Mouse (Mus musculus): ENCODE measurements around the gene Psma5.
"Not testable (repeated sequence)": the region's sequence is repeated elsewhere in the genome, so short reads cannot be mapped to it uniquely, and the experiment has no call there.

Psma5 gene

DNA sequence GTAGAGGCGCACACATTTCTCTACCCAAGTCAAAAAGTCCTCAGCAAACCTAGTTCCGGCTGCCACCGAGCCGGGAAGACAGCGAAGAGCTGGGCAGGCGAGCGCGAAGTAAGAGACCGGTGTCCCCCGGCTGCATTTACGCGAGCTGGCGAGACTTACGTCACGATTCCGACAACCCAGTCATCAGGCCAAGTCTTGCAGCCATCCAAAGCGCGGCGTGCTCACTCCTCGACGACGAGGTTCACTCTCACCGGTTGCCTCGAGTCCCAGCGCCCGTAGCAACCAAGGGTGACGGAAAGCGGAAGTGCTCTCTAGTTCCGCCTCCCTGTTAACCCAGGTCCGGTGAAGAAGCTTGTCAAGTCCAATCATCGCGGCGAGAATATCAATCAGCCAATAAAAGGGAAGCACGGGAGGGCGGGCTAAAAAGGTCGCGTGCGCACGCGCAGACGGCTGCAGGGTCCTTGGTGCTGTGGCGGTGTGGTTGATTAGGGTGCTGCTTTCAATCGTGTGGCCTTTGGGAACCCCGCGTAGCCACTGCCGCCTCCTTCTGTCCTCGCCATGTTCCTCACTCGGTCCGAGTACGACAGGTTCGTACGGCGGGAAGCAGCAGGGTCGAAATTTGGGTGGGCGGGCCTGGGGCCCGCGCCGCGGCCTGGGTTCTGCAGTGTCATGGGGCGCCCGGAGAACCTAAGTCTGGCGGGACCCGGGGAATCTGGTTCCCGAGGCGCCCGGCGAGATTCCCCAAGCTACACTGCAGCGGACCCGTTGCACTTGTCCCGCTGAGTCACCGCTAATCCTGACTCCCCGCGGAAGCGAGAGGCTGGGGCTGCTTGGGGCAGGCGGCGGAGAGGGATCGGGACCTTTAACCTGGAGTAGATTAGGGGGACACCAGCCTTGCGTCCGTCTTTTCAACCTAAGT is at the start of gene Psma5:
Gene Psma5, plus strand, starts transcription at position 208 of the 919 bp plus-strand sequence.
- DNase-seq (ENCODE audit: low spot score) = peak; percentile 97

DNA sequence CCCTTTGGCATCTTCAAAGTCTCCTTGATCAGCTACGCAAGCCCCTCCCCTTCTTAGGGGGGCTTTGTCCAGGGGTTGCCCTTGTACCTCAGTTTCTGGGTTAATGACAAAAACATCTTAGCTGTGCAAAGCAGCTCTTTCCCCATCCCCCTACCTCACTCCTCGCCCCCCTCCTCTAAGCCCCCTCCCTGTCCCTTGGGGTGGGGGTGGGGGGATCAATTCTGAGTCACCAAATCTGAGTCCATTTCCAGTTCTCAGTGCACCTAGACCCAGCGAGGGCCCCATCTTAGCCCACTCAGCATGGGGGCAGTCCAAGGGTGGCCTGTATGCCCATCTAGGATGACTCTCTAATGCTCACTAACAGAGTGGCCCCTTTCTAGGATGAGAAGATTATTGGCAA is 47.7 kb upstream of the Psma5 start:
- DNase-seq (ENCODE audit: low spot score) = no peak

DNA sequence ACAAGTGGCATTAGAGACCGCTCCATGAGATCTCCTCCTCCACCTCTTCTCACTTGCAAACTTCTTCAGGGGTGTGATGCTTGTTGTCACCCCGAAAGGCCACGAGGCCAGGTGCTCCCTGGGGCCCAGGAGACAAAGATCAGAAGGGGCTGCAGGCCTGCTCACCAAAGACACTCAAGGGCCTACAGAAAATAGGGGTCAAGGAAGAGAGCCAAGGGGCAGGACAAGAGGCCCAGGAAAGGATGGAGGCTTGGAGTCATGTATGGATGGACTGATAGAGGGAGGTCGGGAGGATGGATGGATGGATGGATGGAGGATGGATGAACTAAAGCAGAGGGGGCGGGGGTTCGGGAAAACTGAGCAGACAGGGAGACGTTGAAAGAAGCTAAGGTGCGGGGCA is 47.2 kb upstream of the Psma5 start:
- no peak for DNase-seq (ENCODE audit: low spot score)

DNA sequence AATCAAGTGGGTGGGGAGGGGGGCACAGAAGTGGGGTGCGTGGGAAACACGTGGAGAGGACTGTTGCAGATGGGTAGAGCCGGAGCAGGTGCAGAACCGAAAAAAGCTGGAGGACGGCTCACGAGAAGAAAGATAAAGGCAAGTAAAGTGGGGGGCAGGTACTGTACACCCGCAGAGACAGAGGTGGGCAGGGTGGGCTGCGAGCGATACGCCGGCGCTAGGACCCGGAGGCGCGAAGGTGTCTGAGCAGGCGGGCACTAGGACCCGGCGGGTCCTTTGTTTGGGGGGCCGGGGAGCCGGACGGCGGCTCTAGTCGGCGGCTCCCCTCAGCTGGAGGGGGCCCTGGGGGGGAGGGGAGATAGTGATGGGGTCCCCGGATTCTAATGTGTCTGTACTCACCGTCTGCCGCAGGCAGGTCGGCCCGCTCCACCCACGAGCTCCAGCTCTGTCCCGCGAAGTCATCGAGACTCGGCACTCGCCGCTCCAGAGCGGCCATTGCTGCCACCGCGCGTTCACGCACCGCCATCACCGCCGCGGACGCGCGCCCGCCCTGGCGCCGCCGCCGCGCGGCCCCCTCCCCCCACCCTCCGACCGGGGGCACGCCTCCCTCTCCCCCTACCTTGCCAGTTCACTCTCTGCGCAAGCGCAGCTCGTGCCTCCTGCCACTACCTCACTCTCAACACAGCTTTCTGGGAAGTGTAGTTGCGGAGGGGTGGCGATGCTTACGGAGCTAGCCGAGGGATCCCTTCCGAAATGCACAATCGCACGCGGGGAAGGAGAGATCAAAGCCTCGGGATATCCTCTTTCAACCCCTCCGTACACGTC is 46.6 kb upstream of the Psma5 start:
- DNase-seq (ENCODE audit: low spot score) = peak; percentile 96

DNA sequence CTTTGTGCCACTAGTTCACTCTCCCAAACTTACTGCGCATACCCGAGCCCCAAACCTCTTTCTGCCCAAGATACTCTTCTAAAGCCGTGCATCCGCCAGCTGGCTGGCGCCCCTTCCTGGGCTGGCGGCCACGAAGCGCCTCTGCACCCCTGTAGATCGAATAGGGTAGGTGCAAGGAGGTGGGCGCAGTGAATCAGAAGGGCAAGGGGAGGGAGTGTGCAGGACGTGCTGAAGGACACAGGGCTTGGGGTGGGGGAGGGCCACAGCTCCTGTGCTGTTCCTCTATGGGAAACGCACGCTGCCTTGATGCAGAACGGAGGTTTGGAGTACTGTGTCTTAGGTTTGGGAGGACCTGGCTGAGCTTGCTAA is 46.0 kb upstream of the Psma5 start, which contains the start of gene Atxn7l2:
Gene Atxn7l2, minus strand, starts transcription at position 164 of the 369 bp plus-strand sequence.
- peak; percentile 77 for DNase-seq (ENCODE audit: low spot score)

DNA sequence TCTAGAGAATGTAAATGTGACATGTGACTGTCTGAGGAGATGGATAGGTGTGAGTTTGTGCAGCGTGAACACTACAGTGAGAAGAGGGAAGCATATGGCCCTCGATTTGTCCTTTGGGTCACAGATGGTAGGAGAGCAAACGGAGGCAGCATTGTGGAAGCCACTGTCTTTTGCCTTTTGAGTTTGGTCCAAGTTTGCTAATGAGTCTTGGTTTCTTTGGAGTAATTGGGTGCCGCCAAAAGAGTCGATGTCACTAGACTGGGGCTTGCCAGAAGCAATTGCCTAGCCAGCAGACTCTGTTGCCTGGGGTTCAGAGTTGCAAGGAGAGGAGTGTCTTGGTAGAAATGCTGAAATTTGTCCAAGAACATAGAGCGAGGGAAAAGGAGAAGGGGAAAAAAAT is 44.9 kb upstream of the Psma5 start:
- no peak for DNase-seq (ENCODE audit: low spot score)

DNA sequence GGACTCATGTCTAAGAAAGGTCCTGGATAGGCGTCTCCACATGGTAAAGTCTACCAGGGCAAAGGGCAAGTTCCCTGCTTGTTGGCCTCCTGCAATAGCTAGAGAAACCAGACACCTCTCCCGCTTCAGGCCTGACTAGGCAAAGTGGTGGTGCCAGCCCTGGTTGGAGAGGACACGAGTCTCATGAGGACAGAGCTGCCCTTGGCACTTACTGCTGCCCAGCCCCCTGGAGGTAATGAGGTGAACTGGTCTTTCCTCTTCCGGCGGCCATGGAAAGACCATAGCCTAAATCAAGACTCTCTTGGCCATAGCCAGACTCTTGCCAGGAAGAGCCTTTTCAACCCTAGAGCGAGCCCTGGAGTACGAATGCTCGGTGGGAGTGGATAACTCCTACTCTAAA is 44.3 kb upstream of the Psma5 start:
- no peak for DNase-seq (ENCODE audit: low spot score)

DNA sequence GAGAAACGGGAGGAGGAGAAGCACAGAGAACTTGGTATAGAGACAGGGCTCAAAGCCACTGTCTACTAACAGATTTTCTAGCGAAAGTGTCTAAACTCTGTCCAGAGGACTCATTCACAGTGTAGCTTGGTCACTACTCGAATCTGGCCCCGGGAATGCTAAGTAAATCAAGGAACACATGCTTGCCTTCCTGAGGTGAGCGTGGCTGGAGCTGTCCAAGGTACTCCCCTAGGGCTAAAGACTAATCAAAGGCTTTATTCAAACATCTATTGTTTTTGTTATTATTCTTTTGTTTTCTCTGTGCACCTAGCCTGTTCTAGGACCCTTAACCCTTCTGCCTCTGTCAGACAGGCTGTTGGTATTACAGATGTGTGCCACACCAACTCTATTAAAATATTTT is 42.0 kb upstream of the Psma5 start:
- DNase-seq (ENCODE audit: low spot score) = no peak

DNA sequence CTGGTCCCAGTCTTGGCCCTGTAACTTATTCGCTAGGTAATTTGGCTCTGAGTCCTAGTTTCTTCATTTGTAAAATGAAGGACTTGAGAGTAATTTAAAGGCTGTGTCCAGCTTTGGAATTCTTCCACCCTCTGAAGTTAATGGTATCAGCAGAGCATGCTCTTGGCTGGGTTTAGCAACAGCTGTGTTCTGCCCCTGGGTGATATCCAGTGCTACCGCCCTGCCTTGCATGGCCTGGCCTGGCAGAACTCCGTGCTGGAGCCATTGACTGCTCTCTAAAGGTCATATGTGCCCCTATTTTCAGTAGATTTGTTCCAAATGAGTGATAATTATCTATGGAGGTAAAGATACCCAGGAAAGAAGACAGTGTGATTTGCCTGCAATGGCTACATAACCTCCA is 36.1 kb upstream of the Psma5 start:
- DNase-seq (ENCODE audit: low spot score) = no peak

DNA sequence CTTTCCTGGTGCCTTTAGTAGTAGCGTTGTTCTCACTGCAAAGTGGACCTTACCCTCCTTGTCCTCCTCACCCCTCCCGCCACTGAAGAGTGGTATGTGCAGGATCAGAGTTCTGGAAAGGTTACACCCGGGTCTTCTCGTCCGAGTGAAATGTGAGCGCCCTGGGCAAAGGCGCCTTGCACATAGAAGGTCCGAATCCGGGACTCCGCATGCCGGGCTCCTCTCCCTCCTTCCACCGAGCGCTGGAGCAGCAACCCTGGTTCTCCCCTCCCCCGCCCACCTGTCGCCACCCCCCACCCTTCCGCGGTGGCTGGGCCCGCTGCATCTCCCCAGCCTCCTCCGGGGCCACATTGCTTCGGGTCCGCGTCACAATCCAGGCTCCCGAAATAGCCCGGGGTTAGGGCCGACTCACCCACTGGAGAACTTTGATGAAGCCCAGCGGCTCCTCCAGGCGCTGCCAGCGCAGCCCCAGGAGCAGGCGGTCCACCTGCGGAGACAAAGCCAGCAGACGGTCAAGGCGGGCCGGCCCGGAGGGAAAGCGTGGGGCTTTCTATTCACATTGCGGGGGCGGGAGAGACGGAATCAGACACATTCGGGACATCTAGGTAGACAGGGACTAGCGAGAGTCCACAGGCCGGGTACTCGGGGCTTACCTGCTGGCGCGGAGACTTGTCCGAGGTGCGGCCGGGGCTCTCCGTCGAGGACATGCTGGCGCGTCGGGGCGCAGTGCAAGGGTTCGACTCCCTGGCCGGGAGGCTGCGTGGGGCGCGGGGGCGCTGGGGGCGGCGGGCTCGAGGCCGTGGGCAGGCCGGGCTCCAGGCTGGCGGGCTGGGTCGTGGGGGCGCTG is 30.8 kb upstream of the Psma5 start:
- no peak for DNase-seq (ENCODE audit: low spot score)

DNA sequence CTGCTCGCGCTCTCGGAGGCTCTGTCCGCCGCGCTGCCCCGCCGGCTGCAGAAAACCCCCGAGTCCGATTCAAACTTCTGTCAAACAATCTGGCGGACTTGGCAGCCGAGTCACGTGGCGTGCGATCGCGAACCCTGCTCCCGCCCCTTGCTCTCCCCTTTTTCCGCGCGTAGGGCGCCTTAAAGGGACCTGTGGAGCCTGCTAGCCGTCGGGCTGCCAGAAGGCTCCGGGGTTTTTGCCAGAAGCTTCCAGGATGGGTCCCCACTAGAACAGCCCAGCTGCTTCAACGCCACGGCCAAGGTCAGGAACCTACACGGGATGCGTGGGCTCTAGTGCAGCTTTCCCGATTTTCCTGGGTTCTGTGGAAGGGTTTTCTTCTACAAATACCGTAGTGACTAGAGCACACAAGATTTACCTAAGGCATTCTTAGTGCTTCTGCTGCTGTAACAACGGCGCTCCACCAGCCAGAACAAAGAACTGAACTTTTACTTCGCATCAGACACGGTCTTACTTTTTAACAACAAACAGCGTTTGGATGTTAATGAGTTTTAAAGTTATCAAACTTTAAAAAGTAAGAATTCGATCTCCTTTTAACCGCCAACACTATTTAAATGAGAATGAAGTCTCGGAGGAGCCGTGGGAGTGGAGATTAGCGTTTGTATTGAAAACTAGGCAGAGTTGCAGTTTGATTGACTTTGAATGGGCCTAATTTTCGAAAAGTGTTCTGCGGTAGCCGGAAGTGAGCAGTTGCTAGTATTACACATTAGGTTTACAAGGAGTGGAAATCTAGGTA is 30.0 kb upstream of the Psma5 start, which contains the start of gene Sypl2:
Gene Sypl2, minus strand, starts transcription at position 91 of the 793 bp plus-strand sequence.
- DNase-seq (ENCODE audit: low spot score) = no peak

DNA sequence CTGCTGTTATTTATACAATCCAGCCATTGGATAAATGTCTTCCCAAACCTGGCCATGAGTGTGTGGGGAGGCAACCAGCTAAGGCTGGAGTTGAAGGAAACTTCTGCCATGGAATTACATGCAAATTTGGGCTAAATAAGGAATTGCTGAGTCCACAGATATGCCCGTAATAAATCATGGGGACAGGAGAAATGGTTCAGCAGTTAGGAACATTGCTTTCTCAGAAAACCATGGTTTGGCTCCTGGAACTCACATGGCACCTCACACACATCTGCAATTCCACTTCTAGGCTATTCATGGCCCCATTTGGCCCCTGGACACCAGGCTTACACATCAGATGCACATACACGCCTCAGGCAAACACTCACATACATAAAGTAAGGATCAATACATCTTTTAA is 29.2 kb upstream of the Psma5 start:
- DNase-seq (ENCODE audit: low spot score) = no peak

DNA sequence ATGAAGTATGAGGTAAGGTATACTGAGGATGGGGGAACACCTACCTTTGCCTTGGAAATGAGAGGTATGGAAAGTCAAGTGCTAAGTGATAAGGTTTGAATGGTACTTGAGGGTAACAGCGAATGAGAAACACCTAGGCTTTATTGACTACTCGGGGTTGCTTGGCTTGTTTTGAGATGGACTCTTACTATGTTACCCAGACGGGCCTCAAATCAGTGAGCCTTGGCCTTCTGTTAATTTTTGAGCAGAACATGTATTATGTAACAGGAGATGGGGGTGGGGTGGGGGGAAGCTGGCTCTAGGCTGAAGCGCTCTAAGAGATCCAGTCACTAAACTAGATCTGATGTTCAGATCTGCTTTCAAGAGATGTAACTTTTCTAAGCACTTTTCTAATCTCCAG is 25.1 kb upstream of the Psma5 start:
- no peak for DNase-seq (ENCODE audit: low spot score)

DNA sequence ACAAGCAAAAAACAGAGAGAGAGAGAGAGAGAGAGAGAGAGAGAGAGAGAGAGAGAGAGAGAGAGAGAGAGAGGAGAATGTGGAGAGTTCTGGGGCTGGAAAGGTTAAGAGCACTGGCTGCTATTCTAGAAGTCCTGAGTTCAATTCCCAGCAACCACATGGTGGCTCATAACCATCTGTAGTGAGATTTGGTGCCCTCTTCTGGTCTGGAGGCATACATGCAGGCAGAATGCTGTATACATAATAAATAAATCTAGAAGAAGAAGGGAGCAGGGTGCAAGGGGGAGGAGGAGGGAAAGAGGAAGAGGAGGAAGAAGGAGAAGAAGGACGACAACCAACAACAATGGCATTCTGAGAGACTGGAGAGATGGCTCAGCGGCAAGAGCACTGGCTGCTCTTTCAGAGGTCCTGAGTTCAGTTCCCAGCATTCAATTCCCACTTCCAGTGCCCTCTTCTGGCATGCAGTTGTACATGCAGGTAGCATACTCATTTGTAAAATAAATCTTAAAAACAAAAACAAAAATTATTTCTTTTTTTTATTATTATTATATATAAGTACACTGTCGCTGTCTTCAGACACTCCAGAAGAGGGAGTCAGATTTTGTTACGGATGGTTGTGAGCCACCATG is 19.1 kb upstream of the Psma5 start:
- not testable (repeated sequence) for DNase-seq (ENCODE audit: low spot score)

DNA sequence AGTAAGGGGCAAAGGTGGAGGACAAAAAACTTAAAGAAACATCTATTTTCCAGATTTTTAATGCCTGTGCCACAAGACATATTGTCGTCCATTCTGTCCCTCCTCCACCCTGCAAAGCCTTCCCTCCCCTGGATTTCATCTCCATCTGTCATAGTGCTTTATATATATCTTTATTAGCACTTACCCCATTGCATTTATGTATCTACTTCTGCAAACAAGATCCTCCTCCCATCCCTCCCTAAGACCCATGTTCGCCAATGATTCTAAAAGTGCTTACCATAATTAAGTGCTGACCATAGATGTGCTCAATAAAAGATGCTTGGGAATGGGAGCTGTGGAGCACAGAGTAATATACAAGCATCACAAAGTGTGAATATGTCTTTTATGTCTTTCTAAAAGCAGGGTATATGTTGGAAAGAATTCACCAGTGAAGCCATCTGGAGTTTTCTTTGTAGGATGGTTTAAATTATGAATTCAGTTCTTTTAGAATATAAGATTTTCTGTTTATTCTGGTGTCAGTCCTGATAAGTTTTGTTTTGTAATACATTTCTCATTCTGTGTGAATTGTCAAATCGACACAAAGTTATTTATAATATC is 15.4 kb upstream of the Psma5 start:
- no peak for DNase-seq (ENCODE audit: low spot score)

DNA sequence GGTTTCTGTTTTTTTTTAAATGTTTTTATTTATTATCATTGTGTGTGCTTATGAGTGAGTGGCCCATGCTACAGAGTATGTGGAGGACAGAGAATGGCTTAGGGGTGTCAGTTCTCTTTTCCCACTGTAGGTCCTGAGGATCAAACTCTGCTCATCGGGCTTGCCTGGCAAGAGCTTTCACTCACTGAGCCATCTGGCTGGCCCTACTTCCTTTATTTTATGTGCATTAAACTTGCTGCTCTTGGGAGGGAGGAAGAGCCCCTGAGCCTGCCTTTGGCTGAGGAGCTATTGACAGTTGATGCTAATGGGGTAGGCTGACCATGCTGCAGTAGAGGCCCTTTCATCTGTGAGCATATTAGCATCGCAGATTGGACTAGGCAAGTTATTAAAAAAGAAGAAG is 9.9 kb upstream of the Psma5 start:
- no peak for DNase-seq (ENCODE audit: low spot score)

DNA sequence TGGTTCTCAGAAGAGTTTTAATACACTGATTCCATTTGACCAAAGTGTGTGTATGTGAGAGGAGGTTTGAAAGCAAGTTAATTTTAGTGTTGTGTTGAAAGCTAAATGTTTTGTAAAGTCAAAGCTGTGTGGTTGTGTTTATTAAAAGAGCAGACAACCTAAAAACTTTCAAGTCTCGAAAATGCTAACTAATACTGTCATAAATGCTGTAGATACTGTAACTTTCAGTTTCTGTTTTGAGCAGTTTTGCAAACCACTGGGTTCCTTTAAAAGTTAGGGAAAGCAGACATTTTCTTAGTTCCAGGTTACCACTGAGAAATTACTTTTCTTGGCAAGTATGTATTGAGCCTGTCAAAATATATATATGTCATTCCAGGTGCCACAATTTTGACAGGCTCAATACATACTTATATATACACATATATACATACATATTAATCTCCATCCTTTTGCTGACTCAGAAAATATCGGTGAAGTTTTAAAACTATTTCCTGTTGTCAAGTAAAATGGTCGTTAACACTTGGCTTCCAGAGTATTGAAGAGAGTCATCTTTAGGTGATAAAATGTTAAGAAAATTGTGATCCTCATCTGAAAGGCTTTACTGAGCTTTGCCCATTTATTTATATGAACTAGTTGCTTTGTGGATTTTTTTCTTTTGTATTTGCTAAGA is 1.2 kb downstream of the Psma5 start:
- DNase-seq (ENCODE audit: low spot score) = no peak

DNA sequence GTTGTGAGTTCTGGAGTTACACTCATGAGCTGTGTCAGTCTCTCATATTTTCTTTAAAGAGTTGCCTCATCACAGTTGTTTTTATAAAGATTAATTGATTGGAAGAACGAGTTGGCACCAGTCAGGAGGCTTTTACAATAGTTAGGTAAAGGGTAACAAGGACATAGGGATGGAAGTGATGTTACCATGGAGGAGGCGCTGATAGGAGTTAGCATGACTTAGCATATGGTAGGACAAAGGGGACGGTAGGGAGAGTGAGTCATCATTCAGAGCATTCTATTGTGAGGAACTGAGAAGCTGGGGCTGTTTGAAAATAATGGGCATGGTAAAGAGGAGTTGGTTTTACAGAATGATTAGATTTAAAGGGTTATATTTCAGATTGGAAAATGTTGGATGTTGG is 2.6 kb downstream of the Psma5 start:
- no peak for DNase-seq (ENCODE audit: low spot score)

DNA sequence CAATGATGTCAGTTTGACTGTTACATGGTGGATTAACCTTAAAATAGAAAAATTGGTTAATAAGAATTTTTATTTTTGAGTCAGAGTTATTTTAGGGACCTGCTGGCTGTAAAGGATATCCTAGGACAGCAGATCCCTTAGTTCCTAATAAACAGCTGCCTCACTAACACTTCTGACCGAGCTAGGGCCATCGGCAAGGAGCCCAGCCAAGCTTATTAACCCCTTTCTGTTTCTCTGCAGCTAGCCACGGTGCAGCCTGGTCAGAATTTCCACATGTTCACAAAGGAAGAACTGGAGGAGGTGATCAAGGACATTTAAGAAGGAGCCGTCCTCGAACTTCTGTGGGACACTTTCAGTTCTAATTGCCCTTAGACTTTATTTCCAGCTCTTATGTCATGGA is 22.8 kb downstream of the Psma5 start:
- not testable (repeated sequence) for DNase-seq (ENCODE audit: low spot score)

All from MN1 (cell line).